Mouse (Mus musculus) lung, postnatal 4 days (tissue): ENCODE measurements at regions not wholly inside any gene's neighbourhood (a gene's known extent, or its start where the extent isn't known, plus 50 kb on each side); places are given as distances from the start of the nearest gene placed in this dataset.
"Not testable (repeated sequence)": the region's sequence is repeated elsewhere in the genome, so short reads cannot be mapped to it uniquely, and the experiment has no call there.

Experiments
- DNase-seq, 2 experiments: peaks; one replicate each; pipeline ENCODE4 v3.0.0; 2021

- DNase-seq = no peak
Observed at GRCm38 (mm10) chrX:70871209-70871608, 178.8 kb upstream of the Mamld1 start.

DNA sequence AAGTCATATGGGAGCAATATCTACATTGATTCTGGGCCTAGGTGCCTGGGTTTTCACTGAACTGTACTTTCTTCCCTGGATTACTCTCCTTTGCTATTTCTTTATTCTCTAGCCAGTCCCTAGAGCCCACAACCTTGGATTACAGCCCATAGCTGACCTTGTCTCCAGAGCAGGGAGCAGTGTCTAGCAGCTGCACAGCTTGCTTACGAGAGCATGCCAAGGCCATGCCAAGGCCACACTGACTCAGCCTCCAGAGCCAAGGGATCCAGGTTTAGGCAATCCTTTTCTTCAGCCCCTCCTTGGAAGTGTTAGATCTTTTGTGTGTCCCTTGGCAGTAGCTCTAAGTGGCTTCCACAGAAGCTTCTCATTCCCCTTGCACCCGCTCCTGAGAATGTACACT is 168.7 kb upstream of the Mamld1 start:
- no peak for DNase-seq

- no peak for DNase-seq
Observed at GRCm38 (mm10) chrX:70883461-70883860, 166.6 kb upstream of the Mamld1 start.

DNA sequence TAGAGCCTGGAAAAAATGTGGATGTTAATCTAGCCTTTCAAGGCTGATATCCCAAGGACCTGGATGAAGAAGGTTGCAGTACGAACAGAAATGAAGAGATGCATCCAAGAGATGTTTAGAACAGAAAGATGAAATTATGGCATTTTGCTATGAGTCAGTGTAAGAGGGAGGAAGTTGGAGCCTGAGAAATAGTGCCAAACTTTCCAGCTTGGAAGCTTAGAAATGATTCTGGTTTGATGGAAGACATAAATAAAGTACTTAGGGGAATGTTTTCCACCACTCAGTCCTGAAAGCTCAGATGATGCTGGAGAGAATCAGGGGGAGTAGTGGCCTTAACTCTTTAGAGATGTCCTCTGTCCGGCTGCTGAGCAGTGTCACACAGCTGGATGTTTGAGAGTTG is 155.5 kb upstream of the Mamld1 start:
- DNase-seq = no peak

DNA sequence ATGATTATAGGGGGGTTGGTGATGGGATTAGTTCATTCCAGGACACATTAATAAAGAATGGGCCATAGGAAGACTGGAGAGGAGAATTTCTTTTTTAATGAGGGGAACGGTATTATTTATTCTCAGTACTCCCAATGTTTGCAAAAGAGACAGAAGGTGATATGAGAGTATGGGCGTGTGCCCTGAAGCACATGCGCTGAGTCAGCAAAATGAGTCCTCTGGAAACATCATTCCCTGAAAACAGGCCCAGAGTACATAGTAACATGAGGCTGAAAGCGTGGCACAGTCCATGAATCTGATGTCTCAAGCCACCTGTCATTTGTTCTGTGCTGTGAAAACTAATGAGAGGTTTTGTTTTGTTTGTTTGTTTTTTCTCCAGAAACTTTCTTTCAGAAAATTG is 154.5 kb upstream of the Mamld1 start:
- DNase-seq = no peak

DNA sequence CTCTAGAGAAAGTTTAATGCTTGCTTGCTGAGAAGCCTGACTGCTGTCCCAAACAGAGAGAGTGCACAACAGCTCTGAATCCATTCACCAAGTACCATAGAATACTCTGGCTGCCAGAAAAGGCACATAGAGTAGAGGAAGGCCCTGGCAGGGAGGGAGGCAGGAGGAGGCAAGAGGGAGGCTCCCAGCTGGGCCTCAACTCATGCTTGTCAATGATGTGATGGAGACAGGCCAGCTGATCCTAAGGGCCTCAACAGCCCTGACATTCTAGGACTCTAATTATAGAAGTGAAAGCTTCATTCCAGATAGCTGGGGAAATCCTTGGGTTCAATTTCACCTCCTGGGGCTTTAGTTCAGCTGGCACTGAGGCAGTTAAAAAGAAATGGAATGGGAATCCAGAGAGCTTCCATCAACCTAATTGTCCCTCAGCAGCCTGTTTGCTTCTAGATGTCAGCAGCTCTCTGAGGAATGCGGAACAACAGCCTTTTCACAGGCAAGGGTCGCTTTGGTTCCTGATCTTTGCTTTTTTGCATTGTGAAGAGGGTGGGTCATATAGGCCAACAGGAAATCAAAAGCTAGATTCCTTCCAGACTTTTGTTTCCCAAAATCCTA is 152.8 kb upstream of the Mamld1 start:
- DNase-seq = peak; percentile 17 to 58

GRCm38 (mm10) chrX:70898836-70899235 is 151.2 kb upstream of the Mamld1 start:
- DNase-seq = not testable (repeated sequence)

DNA sequence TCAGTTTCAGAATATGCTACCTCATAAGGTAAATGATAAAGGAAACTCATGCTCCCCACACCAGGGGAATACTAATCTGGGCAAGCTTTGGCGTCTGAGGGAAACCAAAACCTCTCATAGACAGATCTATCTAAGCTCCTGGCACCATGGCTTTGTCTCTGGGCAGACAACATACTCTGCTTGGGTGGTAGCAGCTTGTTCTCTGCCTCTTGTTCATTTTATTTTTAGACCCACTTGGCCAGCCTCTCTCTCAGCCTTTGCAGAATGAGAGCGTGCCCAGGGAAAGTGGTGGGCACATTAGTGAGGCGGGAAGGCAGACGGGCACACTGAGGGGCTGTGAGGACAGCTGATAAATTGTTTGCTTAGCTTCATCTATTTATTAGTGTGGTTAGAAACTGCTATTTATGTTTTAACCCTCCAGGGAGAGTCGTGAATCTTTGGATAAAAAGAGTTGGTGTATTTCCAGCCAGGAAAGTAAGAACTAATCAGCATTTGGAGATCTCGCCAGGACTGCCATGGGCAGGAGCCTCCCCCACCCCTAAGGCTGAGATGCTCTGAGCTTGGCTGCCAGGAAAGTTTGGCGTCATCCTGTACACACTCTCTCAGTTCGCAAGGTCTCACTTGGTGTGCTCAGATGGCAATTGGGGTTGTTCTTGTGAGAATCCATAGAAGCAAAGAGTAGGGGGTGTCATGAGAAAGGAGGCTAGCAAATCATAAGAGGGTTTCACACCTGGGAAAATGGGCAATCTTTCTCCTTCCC is 150.2 kb upstream of the Mamld1 start:
- peak in 1 of 2 experiments; percentile 21 for DNase-seq

DNA sequence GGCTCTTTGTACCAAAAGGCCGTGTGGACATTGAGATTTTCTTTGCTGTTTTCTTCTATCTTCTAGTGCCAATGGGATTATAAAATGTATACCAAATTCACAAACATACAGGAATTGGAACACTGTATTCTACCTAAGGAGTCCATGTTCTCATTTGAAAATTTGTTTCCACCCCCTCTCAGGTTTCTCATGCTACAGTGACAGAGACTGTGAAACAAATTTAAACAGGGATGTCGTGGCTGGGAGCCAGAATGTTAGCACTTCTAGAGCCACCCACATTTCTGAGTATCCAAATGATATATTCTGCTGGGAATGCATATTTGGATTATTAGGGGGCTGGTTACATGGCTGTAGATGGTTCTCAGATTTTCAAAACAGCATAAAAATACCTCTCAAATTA is 124.4 kb upstream of the Mamld1 start:
- DNase-seq = no peak

DNA sequence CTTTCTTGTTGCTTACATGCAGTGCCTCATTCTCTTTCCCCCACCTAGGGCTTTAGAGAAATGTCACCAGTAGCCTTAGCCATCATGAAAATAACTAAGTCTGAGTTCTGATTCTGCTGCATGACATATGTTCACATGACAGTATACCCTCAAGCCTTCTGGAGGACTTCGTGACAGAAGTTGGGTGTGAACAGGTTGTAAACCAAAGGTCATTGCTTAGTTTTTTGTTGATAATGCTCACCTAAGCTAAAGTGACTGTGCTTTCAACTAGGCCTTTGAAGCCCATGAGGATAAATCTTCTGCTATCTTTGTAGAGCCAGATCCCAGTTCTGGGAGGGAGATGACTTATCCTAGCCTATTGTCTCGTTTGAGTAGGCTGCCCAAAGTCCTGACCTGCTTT is 118.1 kb upstream of the Mamld1 start:
- no peak for DNase-seq

DNA sequence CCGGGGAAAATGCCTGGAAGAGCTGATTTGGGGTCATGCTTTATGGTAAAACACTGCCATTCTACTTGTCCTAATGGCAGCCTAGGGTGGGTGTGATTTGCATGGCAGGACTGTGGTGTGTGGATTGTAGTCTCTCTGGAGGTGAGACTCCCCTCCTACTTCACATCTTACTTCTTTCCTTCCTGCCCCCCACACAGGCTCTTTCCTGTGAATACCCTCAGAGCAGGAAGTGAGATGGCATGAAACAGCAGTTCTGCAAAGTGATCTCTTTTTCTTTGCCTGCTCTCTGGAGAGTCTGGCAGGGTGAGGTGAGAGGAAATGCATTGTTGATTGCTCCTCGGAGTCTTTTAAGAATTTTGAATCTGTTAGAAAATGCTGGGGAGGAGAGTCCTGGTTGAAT is 104.7 kb upstream of the Mamld1 start:
- no peak for DNase-seq

GRCm38 (mm10) chrX:70946052-70946451 is 104.0 kb upstream of the Mamld1 start:
- peak in 1 of 2 experiments; percentile 16 for DNase-seq

- no peak for DNase-seq
Observed at GRCm38 (mm10) chrX:70949232-70949631, 100.8 kb upstream of the Mamld1 start.

- no peak for DNase-seq
Observed at GRCm38 (mm10) chrX:70953022-70953421, 97.0 kb upstream of the Mamld1 start.
